Mouse (Mus musculus) hindbrain, embryonic 16.5 days (tissue): ENCODE data around the gene Ptpre. TPM values are rescaled to one million over a fixed set of nuclear protein-coding genes. Genes with fewer than 3 reads are reported as not detected.

Experiments used
- ATAC-seq: fragments of 200-750 bp; cut with Nextera tagmentation; 2 replicates; pipeline ENCODE4 v1.8.0; 2017; ENCODE audit warnings: moderate TSS enrichment, moderate library complexity
- H3K27ac ChIP-seq: fragments of 300-500 bp; sonication (generic); 2 replicates; pipeline ENCODE4 v1.5.1; 2014; ENCODE audit warnings: low read depth, mild to moderate bottlenecking, control low read depth, low read length, moderate library complexity
- H3K27me3 ChIP-seq: fragments of 300-500 bp; sonication (generic); replicated peaks from 2 replicates; pipeline ENCODE4 v1.6.1; 2014; ENCODE audit warnings: low read length; ENCODE audit not compliant: control insufficient read depth, insufficient read depth
- H3K36me3 ChIP-seq: fragments of 300-500 bp; sonication (generic); 2 replicates; pipeline ENCODE4 v1.6.1; 2014; ENCODE audit warnings: mild to moderate bottlenecking, low read length, moderate library complexity, mixed read lengths; ENCODE audit not compliant: control insufficient read depth, insufficient read depth
- H3K4me1 ChIP-seq: fragments of 300-500 bp; sonication (generic); 2 replicates; pipeline ENCODE4 v1.6.1; 2014; ENCODE audit warnings: low read depth, low read length; ENCODE audit not compliant: control insufficient read depth, insufficient read depth
- H3K4me2 ChIP-seq: fragments of 300-500 bp; sonication (generic); 2 replicates; pipeline ENCODE4 v1.6.1; 2014; ENCODE audit warnings: mild to moderate bottlenecking, low read length, control low read depth, moderate library complexity
- H3K4me3 ChIP-seq: fragments of 300-500 bp; sonication (generic); 2 replicates; pipeline ENCODE4 v1.5.1; 2014; ENCODE audit warnings: mild to moderate bottlenecking, low read length, control low read depth, moderate library complexity
- H3K9ac ChIP-seq: fragments of 300-500 bp; sonication (generic); 2 replicates; pipeline ENCODE4 v1.6.1; 2014; ENCODE audit warnings: low read depth, mild to moderate bottlenecking, control low read depth, low read length, moderate library complexity
- H3K9me3 ChIP-seq: fragments of 300-500 bp; sonication (generic); 2 replicates; pipeline ENCODE4 v1.6.1; 2014; ENCODE audit warnings: mild to moderate bottlenecking, low read length, moderate library complexity; ENCODE audit not compliant: control insufficient read depth
- WGBS: fragments of 180-500 bp; shearing (Covaris S2); extraction: QIAGEN DNeasy Blood & Tissue Kit; methylation state at CpG from one replicate; pipeline ENCODE4 v1.1.7; 2014; 5-methylcytosine and 5-hydroxymethylcytosine counted together
- polyA plus RNA-seq: library from polyadenylated mRNA; unstranded; fragments of >200 nt; fragmentation: Nextera tagmentation; extraction: Ambion mirVana; gene quantifications from 2 replicates; pipeline ENCODE4 v1.2.1, GENCODE M21; 2015

Ptpre gene
- polyA plus RNA-seq, 1 experiment from 2014 or later: 8.1 TPM

DNA sequence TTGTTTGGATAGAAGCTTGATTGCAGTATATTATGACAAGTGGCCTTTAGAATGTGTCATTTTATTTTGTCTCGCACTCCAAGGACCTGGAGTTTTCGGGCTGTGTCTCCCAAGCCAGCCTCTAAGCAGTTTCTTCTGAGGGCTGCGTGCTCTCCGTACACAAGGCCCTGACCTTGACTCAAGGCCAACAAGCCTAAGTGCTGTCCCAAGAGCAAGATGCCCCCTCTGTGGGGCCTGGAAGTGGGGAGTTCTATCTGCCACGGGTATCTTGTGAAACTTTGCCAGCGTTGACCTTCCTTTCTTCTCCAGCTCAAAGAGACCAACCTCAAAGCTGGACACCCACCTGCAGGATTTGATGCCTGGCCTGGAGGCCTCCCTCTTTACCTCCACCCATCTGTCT lies 7.0 kb downstream of the Ptpre start:
- Histone ChIP-seq H3K9me3 (no peaks in the 10 kb centered on the region), H3K9ac (no peak overlapping the region), H3K27ac (no peak overlapping the region), H3K36me3 (no peaks in the 10 kb centered on the region), H3K27me3 (no peaks in the 10 kb centered on the region), H3K4me1 (peaks cover 2% of the 10 kb centered on the region; the same call in 1 of the 2 replicates), H3K4me2 (no peak overlapping the region), H3K4me3 (no peak overlapping the region)
- ATAC-seq: no peak
- WGBS: 94% methylated on average over 6 of the region's 6 CpGs

DNA sequence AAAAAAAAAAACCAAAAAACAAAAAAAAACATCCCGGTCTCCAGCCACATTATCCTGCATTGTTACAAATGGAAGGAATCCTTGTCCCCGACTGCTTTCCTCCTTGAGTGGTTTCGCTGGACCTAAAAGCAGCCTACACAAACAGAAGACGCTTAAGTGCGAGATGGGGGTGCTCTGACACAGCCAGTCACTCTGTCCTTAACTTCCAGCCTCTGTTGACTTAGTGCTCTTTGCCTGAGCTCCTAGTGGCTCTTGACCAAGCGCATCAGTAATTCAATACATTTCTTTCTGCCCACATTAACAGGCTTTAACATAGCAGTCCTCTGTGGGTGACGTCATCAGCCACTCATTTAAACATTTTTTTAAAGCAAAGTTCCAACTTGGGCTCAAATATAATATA lies 8.7 kb downstream of the Ptpre start:
- no peak for ATAC-seq
- no peak overlapping the region for H3K4me3 ChIP-seq
- H3K4me2 ChIP-seq: no peak overlapping the region
- WGBS: 80% methylated on average over 7 of the region's 7 CpGs
- H3K9me3 ChIP-seq: no peaks in the 10 kb centered on the region
- H3K27me3 ChIP-seq: no peaks in the 10 kb centered on the region
- H3K27ac ChIP-seq: no peak overlapping the region
- H3K4me1 ChIP-seq: peaks cover 2% of the 10 kb centered on the region; the same call in 1 of the 2 replicates
- no peak overlapping the region for H3K9ac ChIP-seq
- no peaks in the 10 kb centered on the region for H3K36me3 ChIP-seq

DNA sequence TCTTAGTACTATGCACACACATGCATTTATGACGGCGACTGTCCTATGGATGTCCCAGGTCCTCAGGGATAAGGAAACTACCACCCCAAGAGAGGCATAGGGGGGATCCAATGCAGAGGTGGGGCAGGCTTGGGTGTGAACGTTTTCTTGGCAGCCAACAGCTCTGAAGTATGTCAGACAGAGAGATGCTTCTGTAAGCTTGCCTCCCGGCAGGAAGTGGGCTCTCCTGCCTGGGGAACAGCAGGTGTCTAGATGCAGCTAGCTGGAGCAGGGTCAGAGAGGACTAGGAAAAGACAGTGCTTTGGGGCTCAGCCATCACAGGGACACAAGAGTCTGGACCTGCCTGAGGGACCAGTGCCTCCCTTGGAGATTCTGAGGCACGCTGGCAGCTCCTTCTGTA lies 9.2 kb downstream of the Ptpre start:
- no peaks in the 10 kb centered on the region for H3K27me3 ChIP-seq
- H3K4me3 ChIP-seq: no peak overlapping the region
- H3K4me2 ChIP-seq: no peak overlapping the region
- H3K36me3 ChIP-seq: no peaks in the 10 kb centered on the region
- no peak for ATAC-seq
- no peaks in the 10 kb centered on the region for H3K9me3 ChIP-seq
- peaks cover 2% of the 10 kb centered on the region; the same call in 1 of the 2 replicates for H3K4me1 ChIP-seq
- no peak overlapping the region for H3K27ac ChIP-seq
- no peak overlapping the region for H3K9ac ChIP-seq
- WGBS: 56% methylated on average over 5 of the region's 5 CpGs

DNA sequence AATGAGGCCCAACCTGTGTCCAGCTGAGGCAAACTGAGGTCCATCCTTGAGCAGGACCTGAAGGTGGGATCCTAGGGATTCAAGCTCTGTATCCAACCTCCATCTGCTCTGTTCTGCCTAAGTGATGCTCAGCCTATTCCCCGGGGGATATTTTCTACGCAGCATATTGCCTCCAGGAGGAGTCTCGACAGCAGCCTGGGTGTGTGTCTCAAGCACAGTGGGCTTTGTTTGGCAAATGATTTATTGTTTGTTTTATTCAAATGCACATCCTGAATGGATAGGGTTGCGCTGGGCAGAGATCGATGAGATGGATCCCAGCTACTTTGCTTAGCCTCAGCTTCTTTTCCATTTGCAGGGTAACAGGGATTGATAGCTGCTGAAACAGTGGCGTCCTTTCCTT lies 11.2 kb downstream of the Ptpre start:
- no peak overlapping the region for H3K27ac ChIP-seq
- no peak overlapping the region for H3K9ac ChIP-seq
- ATAC-seq: no peak
- H3K27me3 ChIP-seq: no peaks in the 10 kb centered on the region
- H3K4me3 ChIP-seq: no peak overlapping the region
- H3K4me2 ChIP-seq: no peak overlapping the region
- H3K36me3 ChIP-seq: no peaks in the 10 kb centered on the region
- H3K9me3 ChIP-seq: no peaks in the 10 kb centered on the region
- 37% methylated on average over 6 of the region's 6 CpGs for WGBS
- peaks cover 2% of the 10 kb centered on the region; the same call in 1 of the 2 replicates for H3K4me1 ChIP-seq

DNA sequence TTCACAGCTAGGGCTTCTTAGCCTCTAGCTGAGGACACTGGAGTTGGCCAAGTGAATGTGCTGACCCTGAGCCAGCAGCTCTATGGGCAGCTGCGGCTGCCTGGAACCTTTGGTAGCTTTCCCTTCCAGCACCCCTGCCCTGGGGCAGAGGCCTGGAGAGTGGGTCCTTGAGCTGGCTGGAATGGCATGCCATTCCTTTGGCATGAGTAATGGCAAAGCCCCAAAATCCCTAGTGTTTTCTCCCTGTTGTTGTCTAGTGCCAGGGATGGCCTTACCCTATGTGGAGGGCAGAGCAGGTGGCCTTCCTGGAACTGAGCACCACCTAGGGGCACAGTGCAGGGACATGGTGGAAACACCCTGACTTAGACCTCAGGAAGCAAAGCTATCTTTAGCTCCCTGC lies 14.3 kb downstream of the Ptpre start:
- Histone ChIP-seq H3K27me3 (no peaks in the 10 kb centered on the region), H3K27ac (no peak overlapping the region), H3K4me1 (peaks cover 1% of the 10 kb centered on the region; the same call in 1 of the 2 replicates), H3K9ac (no peak overlapping the region), H3K9me3 (no peaks in the 10 kb centered on the region), H3K4me2 (no peak overlapping the region), H3K36me3 (no peaks in the 10 kb centered on the region), H3K4me3 (no peak overlapping the region)
- no peak for ATAC-seq
- 50% methylated on average over 1 of the region's 1 CpGs for WGBS

DNA sequence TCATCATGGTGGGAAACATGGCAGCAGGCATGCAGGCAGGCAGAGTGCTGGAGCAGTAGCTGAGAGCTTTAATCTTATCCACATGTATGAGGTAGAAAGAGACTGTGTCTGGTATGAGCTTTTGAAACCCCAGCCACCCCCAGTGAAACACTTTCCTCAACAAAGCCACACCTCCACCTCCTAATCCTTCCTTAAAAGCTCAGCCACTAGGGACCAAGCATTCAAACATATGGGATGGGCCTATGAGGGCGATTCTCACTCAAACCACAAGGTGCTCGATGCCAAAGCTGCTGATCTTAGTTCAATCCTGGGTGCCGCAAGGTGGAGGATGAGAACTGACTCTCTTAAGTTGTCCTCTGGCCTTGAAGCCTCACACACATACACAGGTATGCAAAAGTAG lies 16.3 kb downstream of the Ptpre start:
- no peaks in the 10 kb centered on the region for H3K9me3 ChIP-seq
- H3K9ac ChIP-seq: no peak overlapping the region
- H3K4me3 ChIP-seq: no peak overlapping the region
- H3K27ac ChIP-seq: no peak overlapping the region
- ATAC-seq: no peak
- no peaks in the 10 kb centered on the region for H3K4me1 ChIP-seq
- no peak overlapping the region for H3K4me2 ChIP-seq
- no peaks in the 10 kb centered on the region for H3K36me3 ChIP-seq
- WGBS: 87% methylated on average over 3 of the region's 3 CpGs
- H3K27me3 ChIP-seq: no peaks in the 10 kb centered on the region

DNA sequence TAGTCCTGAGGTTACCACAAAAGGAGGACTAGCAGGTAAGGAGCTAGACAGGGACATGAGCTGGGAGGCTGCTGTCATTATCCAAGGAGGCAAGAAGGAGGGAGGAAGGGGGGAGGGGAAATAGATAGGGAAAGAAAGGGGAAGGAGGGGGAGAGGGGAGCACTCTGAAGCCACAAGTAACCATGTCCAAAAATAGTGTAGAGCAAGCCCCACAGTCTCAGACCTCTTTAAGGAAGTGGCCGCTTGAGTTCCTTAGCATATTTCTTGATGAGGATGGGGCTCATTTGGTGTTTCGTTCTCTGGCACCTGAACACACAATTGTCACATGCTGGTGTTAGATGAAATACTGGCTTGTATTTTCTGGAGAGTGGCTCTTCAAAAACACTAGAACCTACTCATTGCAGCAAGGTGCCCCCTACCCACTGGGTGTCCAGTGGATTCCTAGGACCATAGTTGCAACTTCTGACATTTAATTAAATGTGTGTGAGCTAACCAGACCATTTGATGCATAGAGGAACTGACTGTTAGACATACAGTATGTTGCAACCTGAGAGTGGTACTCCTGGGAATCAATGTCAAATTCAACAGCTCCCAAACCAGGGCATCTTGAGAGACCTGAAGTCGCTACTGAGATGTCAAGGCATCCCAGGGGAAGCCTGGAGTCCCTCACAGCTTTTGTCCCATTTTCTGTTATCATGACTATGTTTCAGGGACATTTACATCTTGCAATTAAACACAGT lies 19.6 kb downstream of the Ptpre start:
- Histone ChIP-seq H3K27me3 (no peaks in the 10 kb centered on the region), H3K9ac (no peak overlapping the region), H3K9me3 (no peaks in the 10 kb centered on the region), H3K4me2 (no peak overlapping the region), H3K36me3 (no peaks in the 10 kb centered on the region), H3K4me1 (no peaks in the 10 kb centered on the region), H3K4me3 (no peak overlapping the region), H3K27ac (no peak overlapping the region)
- ATAC-seq: no peak
- WGBS: 93% methylated on average over 3 of the region's 3 CpGs

DNA sequence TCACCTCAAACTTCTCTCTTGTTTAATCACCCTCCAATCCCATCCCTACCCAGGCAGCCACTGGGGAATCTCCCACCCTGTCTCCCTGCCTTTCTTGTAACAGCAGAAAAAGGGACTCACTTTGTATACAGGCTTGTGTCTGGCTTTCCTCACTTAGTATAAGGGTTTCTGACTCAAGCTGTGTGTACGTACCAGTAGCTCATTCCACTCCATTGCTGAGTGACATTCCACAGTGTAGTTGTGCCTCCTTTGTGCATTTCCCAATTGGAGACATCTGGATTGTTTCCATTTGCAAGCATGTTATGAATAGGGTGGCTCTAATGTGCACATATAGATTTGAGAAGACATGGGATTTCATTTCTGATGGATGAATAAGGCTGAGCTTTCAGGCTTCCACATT lies 23.0 kb downstream of the Ptpre start:
- H3K9me3 ChIP-seq: no peaks in the 10 kb centered on the region
- H3K36me3 ChIP-seq: no peaks in the 10 kb centered on the region
- H3K27ac ChIP-seq: no peak overlapping the region
- H3K4me3 ChIP-seq: no peak overlapping the region
- no peak for ATAC-seq
- no peaks in the 10 kb centered on the region for H3K27me3 ChIP-seq
- no peak overlapping the region for H3K9ac ChIP-seq
- 79% methylated on average over 1 of the region's 1 CpGs for WGBS
- no peak overlapping the region for H3K4me2 ChIP-seq
- H3K4me1 ChIP-seq: no peaks in the 10 kb centered on the region

DNA sequence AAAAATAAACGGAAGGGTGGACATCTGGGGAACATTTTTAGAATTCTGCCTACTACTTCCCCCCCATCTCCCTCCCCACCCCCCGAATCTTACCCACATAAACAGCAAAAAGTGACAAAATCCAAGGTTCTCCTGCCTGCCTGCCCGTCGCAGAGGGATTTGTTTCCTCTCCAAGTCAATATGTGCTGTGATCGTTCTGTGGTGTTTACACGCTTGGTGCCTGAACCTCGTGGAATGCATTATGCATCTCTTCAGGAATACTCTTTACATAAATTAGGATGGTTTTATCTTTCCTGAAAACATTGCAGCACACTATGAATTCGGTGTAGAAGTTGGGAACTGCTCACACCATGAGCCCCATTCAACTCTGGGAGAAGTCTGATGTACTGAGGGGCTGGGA lies 26.7 kb downstream of the Ptpre start:
- Histone ChIP-seq H3K9me3 (no peaks in the 10 kb centered on the region), H3K27ac (no peak overlapping the region), H3K4me1 (no peaks in the 10 kb centered on the region), H3K27me3 (no peaks in the 10 kb centered on the region), H3K4me3 (no peak overlapping the region), H3K36me3 (no peaks in the 10 kb centered on the region), H3K4me2 (no peak overlapping the region), H3K9ac (no peak overlapping the region)
- WGBS: 67% methylated on average over 8 of the region's 8 CpGs
- ATAC-seq: no peak
